Mouse (Mus musculus): ENCODE measurements around the gene Lyar. TPM values are rescaled to one million over a fixed set of nuclear protein-coding genes. Genes with fewer than 3 reads are reported as not detected.

Lyar gene
- total and polyA plus RNA-seq, 3 experiments: 5.4 to 20.5 (median 16.8) TPM

DNA sequence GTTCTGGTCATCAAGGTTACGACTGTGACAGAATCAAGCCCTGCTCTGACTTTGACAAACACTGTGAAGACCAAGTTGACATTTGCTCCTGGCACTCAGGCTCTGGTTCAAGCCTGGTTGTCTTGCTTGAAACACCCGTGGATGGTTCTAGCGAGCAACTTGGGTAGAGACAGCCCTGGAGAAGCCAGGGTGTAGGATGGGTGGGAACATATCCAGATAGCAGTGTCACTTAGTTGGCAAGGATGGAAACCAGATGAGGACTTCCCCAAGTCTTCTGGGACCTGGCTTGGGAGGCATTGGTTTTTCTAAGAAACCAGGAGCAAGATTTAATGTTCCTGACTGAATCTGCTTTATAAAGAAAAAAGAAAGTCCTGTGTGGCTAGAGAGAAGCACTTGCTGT lies 50.7 kb downstream of the Lyar start:
- no peak overlapping the region for H3K27ac ChIP-seq
- TF ChIP-seq CTCF (IDR thresholded peaks at IDR 0.05) (no peak), EP300 (IDR thresholded peaks at IDR 0.05; ENCODE audit: insufficient read depth, low read depth, low read length) (no peak), POLR2A (IDR thresholded peaks at IDR 0.05; ENCODE audit: insufficient read depth, low read depth, low read length) (no peak)
- WGBS: 82% methylated on average over 3 of the region's 3 CpGs
- H3K79me2 ChIP-seq (replicated peaks; ENCODE audit: control insufficient read depth, insufficient read depth, low read length): no peaks in the 10 kb centered on the region
- no peak overlapping the region for H3K4me3 ChIP-seq
- no peak overlapping the region for H3K9ac ChIP-seq (ENCODE audit: low read depth, low read length)
- H3K27me3 ChIP-seq (ENCODE audit: control insufficient read depth, insufficient read depth, low read length): peaks cover 6% of the 10 kb centered on the region
- no peaks in the 10 kb centered on the region; the same call in 1 of the 2 replicates for H3K36me3 ChIP-seq (ENCODE audit: control insufficient read depth, insufficient read depth, low read length)
- intact Hi-C loops (cut with DNase I): no loop called here
- DNase-seq: no peak
- H3K4me1 ChIP-seq (ENCODE audit: control insufficient read depth, insufficient read depth, low read length): no peaks in the 10 kb centered on the region

GRCm38 (mm10) chr5:38273831-38274230 lies 53.6 kb downstream of the Lyar start:
- Histone ChIP-seq H3K4me3 (no peak overlapping the region), H3K27ac (no peak overlapping the region), H3K9ac (ENCODE audit: low read depth, low read length) (no peak overlapping the region), H3K27me3 (ENCODE audit: control insufficient read depth, insufficient read depth, low read length) (peaks cover 17% of the 10 kb centered on the region), H3K4me1 (ENCODE audit: control insufficient read depth, insufficient read depth, low read length) (no peaks in the 10 kb centered on the region), H3K36me3 (ENCODE audit: control insufficient read depth, insufficient read depth, low read length) (no peaks in the 10 kb centered on the region; the same call in 1 of the 2 replicates), H3K79me2 (replicated peaks; ENCODE audit: control insufficient read depth, insufficient read depth, low read length) (no peaks in the 10 kb centered on the region)
- no peak for DNase-seq
- intact Hi-C loops (cut with DNase I): no loop called here
- TF ChIP-seq POLR2A (IDR thresholded peaks at IDR 0.05; ENCODE audit: insufficient read depth, low read depth, low read length) (no peak), CTCF (IDR thresholded peaks at IDR 0.05) (no peak), EP300 (IDR thresholded peaks at IDR 0.05; ENCODE audit: insufficient read depth, low read depth, low read length) (no peak)
- WGBS: 85% methylated on average over 4 of the region's 4 CpGs

DNA sequence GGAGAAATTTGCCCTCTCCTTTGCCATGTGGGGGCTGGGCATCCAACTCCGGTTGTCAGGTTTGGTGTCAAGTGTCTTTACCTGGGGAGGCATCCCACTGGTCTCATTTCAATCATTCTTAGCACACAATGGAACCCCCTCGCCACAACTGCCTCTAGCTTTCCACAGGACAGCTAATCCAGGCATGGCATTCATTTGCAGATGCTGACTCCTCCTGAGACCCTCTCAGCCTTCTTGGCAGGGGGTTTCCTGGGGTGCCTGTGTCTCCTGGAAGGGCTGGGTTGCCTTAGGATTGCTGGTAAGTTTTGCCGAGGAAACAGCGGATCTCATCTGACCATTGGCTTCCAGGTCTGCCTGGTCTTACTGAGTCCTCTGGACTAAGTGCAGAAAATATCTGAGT lies 55.5 kb downstream of the Lyar start, which contains the start of gene Otop1:
TSS of gene Otop1 (plus strand) at position 202 of the 400 bp plus-strand sequence.
- no peak for DNase-seq
- Histone ChIP-seq H3K36me3 (ENCODE audit: control insufficient read depth, insufficient read depth, low read length) (no peaks in the 10 kb centered on the region), H3K27ac (no peak within 1 kb of the TSS), H3K4me1 (ENCODE audit: control insufficient read depth, insufficient read depth, low read length) (no peaks in the 10 kb centered on the region), H3K79me2 (replicated peaks; ENCODE audit: control insufficient read depth, insufficient read depth, low read length) (no peaks in the 10 kb centered on the region), H3K9ac (ENCODE audit: low read depth, low read length) (no peak within 1 kb of the TSS), H3K27me3 (ENCODE audit: control insufficient read depth, insufficient read depth, low read length) (peaks cover 17% of the 10 kb centered on the region), H3K4me3 (no peak within 1 kb of the TSS)
- TF ChIP-seq POLR2A (IDR thresholded peaks at IDR 0.05; ENCODE audit: insufficient read depth, low read depth, low read length) (no peak), CTCF (IDR thresholded peaks at IDR 0.05) (no peak)
- 9% methylated on average over 4 of the region's 4 CpGs for WGBS
- intact Hi-C loops (cut with DNase I): no loop called here

DNA sequence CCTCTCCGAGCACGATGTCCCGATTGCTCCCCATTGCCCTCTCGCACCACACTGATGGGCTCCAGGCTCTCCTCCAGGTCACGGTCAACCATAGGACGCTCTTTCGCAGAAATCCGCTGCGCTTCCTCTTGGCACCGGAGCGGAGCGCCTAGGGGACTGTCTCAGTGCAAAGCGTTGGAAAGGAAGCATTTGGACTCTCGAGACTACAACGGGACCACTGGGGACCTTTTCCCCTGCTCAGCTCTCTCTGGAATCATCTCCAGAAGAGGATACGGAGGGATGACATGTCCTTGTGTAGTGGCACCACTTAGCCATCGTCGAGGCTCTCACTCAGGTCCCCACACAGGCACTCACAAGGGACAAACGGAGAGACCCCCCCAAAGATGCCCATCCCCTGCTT lies 56.2 kb downstream of the Lyar start:
- no peak for TF ChIP-seq CTCF (IDR thresholded peaks at IDR 0.05)
- TF ChIP-seq POLR2A (IDR thresholded peaks at IDR 0.05; ENCODE audit: insufficient read depth, low read depth, low read length): no peak
- no peak for TF ChIP-seq EP300 (IDR thresholded peaks at IDR 0.05; ENCODE audit: insufficient read depth, low read depth, low read length)
- no peaks in the 10 kb centered on the region for H3K4me1 ChIP-seq (ENCODE audit: control insufficient read depth, insufficient read depth, low read length)
- DNase-seq: no peak
- H3K79me2 ChIP-seq (replicated peaks; ENCODE audit: control insufficient read depth, insufficient read depth, low read length): no peaks in the 10 kb centered on the region
- no peak overlapping the region for H3K4me3 ChIP-seq
- 2% methylated on average over 19 of the region's 19 CpGs for WGBS
- H3K9ac ChIP-seq (ENCODE audit: low read depth, low read length): no peak overlapping the region
- H3K27me3 ChIP-seq (ENCODE audit: control insufficient read depth, insufficient read depth, low read length): peaks cover 17% of the 10 kb centered on the region
- H3K36me3 ChIP-seq (ENCODE audit: control insufficient read depth, insufficient read depth, low read length): no peaks in the 10 kb centered on the region
- intact Hi-C loops (cut with DNase I): no loop called here
- no peak overlapping the region for H3K27ac ChIP-seq

DNA sequence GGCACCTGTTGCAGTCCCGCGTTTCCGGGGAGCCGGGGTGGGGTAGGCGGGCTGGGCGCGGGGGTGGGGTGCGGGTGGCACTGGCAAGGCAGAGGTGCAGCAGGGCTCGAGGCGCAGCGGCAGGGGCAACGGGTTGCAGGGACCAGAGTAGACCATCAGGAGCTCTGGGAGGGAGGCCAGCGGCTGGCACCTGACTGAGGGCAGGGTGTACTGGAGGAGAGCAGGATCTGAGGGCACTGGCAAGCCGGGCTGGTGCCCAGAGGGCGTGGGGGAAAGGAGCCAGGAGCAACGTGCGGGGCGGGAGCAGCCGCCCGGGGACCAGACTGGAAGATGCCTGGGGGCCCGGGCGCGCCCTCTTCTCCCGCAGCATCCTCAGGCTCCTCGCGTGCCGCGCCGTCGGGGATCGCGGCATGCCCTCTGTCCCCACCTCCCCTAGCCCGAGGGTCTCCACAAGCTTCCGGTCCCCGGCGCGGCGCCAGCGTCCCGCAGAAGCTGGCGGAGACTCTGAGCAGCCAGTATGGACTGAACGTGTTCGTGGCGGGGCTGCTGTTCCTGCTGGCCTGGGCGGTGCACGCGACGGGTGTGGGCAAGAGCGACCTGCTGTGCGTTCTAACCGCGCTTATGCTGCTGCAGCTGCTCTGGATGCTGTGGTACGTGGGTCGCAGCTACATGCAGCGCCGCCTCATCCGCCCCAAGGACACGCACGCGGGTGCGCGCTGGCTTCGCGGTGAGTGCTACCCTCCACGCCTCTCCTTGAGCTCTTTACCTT lies 57.0 kb downstream of the Lyar start:
- Histone ChIP-seq H3K4me3 (no peak overlapping the region), H3K79me2 (replicated peaks; ENCODE audit: control insufficient read depth, insufficient read depth, low read length) (no peaks in the 10 kb centered on the region), H3K36me3 (ENCODE audit: control insufficient read depth, insufficient read depth, low read length) (no peaks in the 10 kb centered on the region), H3K27ac (no peak overlapping the region), H3K4me1 (ENCODE audit: control insufficient read depth, insufficient read depth, low read length) (no peaks in the 10 kb centered on the region), H3K27me3 (ENCODE audit: control insufficient read depth, insufficient read depth, low read length) (peaks cover 17% of the 10 kb centered on the region), H3K9ac (ENCODE audit: low read depth, low read length) (no peak overlapping the region)
- intact Hi-C loops (cut with DNase I): no loop called here
- 1% methylated on average over 65 of the region's 65 CpGs for WGBS
- TF ChIP-seq CTCF (IDR thresholded peaks at IDR 0.05) (no peak), POLR2A (IDR thresholded peaks at IDR 0.05; ENCODE audit: insufficient read depth, low read depth, low read length) (no peak), EP300 (IDR thresholded peaks at IDR 0.05; ENCODE audit: insufficient read depth, low read depth, low read length) (no peak)
- DNase-seq: no peak

DNA sequence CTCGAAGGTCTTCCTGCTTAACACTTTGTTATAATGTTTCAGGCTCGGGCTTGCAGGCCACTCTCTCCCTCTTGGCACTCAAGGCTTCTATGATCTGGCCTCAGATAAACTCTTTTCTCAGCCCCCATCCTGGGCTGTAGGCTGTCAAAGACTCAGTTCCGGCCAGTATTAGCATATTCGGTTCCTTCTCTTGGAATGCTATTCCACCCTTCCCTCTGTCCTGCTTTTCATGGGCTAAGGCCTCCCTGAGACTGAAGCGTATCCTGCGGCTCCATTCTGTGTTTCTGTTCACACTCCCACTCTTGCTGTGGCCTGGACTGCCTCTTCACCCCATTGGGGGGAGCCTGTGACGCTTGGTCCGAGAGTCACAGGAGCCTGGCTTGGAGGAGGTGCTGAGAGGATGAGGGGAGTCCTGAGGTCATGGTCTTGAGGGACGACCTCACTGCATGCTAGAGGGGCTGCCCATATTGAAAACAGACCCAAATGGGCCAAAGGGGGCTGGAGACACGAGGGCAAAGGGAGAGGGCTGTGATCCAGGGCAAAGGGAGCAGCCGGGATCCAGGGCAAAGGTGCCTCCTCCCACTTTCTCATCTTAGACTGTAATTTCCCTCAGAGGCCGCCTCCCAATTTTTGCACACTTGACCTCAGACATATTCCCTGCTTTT lies 57.8 kb downstream of the Lyar start:
- TF ChIP-seq EP300 (IDR thresholded peaks at IDR 0.05; ENCODE audit: insufficient read depth, low read depth, low read length) (no peak), POLR2A (IDR thresholded peaks at IDR 0.05; ENCODE audit: insufficient read depth, low read depth, low read length) (no peak), CTCF (IDR thresholded peaks at IDR 0.05) (no peak)
- 16% methylated on average over 12 of the region's 12 CpGs for WGBS
- peaks cover 17% of the 10 kb centered on the region for H3K27me3 ChIP-seq (ENCODE audit: control insufficient read depth, insufficient read depth, low read length)
- DNase-seq: no peak
- no peak overlapping the region for H3K9ac ChIP-seq (ENCODE audit: low read depth, low read length)
- H3K4me1 ChIP-seq (ENCODE audit: control insufficient read depth, insufficient read depth, low read length): no peaks in the 10 kb centered on the region
- H3K27ac ChIP-seq: no peak overlapping the region
- H3K4me3 ChIP-seq: no peak overlapping the region
- intact Hi-C loops (cut with DNase I): no loop called here
- no peaks in the 10 kb centered on the region for H3K36me3 ChIP-seq (ENCODE audit: control insufficient read depth, insufficient read depth, low read length)
- no peaks in the 10 kb centered on the region for H3K79me2 ChIP-seq (replicated peaks; ENCODE audit: control insufficient read depth, insufficient read depth, low read length)
